Mouse (Mus musculus) erythroblast, embryonic 14.5 days (primary cell): ENCODE results near the gene Specc1.

Experiments used
- GATA1 ChIP-seq: IDR thresholded peaks from 2 replicates; pipeline ENCODE4 v1.6.1; 2012; ENCODE audit warnings: low read length, inconsistent platforms, mixed read lengths
- TAL1 ChIP-seq: IDR thresholded peaks from 3 replicates; pipeline ENCODE4 v1.6.1; 2012; ENCODE audit warnings: low read length, inconsistent platforms, mixed read lengths

DNA sequence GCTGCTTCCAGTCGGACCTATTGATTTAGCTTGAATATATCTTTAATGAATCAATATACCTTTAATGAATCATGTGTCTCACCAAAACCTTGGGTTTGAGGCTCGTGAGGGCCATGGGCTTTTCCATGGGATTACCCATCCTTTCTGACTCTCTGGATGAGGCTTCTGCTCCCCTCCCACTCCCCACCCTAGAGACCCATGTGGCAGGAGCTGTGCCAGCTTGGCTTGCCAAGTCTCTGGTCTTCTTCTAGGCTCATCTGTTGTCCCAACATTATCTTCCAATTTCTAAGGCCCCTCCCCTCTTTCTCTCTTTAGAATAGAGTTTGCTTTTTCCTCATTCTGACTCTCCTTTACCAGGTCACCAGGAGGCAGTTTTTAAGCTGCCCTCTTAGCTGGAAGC lies 35.0 kb downstream of the Specc1 start:
- TF ChIP-seq GATA1 (no peak), TAL1 (no peak)
